Mouse (Mus musculus) ES-Bruce4 (cell line): ENCODE data around the gene Slc8a1.

Experiments
- CTCF ChIP-seq: IDR thresholded peaks from one replicate; pipeline ENCODE4 v1.8.1; 2011; ENCODE audit warnings: low read depth, low read length
- POLR2A ChIP-seq: IDR thresholded peaks from one replicate; pipeline ENCODE4 v1.8.1; 2011; ENCODE audit warnings: low read length; ENCODE audit not compliant: insufficient read depth

- TF ChIP-seq CTCF (no peak), POLR2A (no peak)
Measured at GRCm38 (mm10) chr17:81441463-81441862, 296.7 kb downstream of the Slc8a1 start, which contains the start of gene Gm11096.
